ENCODE assay signal across 8 mouse cellular contexts in the genomic region with DNA sequence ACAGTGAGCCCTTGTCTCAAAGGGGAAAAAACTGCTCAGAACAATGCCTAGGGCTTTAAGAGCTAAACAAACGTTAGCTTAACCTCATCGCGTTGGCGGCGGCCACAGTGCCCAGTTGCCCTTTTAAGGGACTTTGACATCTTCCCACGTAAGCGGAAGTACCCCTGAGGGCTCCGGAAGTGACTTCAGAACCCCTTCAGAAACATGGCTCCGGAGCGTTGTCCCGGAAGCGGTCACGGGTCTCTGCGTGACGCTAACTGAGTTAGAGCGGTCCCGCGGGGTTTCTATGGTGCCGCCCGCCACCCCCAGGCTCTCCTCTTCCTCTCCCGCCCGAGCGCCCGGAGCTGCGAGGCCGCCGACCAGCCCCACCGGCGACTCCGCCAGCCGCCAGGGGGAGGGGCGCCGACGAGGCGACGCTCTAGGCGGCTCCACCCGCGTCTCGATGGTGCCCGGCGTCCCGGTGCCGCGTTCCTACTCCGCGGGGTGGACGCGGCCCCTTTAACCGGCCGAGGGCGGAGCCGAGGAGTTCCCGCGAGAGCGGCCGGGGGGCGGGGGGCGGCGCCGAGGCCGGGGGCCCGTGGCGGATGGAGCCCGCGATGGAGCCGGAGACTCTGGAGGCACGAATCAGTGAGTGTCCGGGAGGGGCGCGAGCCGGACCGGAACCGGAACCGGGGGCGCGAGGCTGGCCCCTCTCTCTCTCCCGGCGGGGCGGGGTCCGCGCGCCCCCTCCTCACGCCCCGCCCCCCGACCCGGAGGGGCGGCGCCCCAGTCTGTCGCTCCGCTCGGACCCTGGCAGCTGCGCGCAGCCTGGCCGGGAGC. TPM values are rescaled to one million over a fixed set of nuclear protein-coding genes. Genes with fewer than 3 reads are reported as not detected.
DNase-seq lines count a peak whose midpoint lies in the region; ATAC-seq lines count a peak whose summit lies in the region.

A gene (plus strand): TSS at position 200 of the 819 bp plus-strand sequence.

- H3K9ac ChIP-seq in hindbrain, embryonic 12.5 days, result peak within 1 kb of the TSS; percentile 79

- H3K27me3 ChIP-seq in hindbrain, embryonic 12.5 days, result no peaks in the 10 kb centered on the region

- H3K4me3 ChIP-seq in hindbrain, embryonic 12.5 days, result peak within 1 kb of the TSS; percentile 76

- no peaks in the 10 kb centered on the region for H3K9me3 ChIP-seq in hindbrain, embryonic 12.5 days (replicated peaks)

- WGBS in hindbrain, embryonic 12.5 days, result under 1% methylated on average over 76 of the region's 95 CpGs

- peak within 1 kb of the TSS; percentile 90 for H3K4me2 ChIP-seq in hindbrain, embryonic 12.5 days (replicated peaks)

- ATAC-seq in hindbrain, embryonic 12.5 days (ENCODE audit: low FRiP score), result peak; percentile 93

- H3K27ac ChIP-seq in hindbrain, embryonic 12.5 days, result peak within 1 kb of the TSS; percentile 98

- DNase-seq in NIH3T3 (ENCODE audit: low read depth), result peak; percentile 98
- peak; percentile 97 to 99 for DNase-seq in cerebellum, postnatal 10 days
- peak; percentile 94 to 95 for DNase-seq in frontal cortex, postnatal 10 days (ENCODE audit: low spot score in 2 of 2)
- peak; percentile 97 to 98 for DNase-seq in layer of hippocampus, postnatal 14 days (ENCODE audit: low spot score in 2 of 2)
- peak; percentile 95 for DNase-seq in lung, postnatal 14 days
- DNase-seq in retina, adult 2 months (ENCODE audit: low read depth, low spot score), result peak; percentile 91
- DNase-seq in thymus, postnatal 36 days, result peak; percentile 90 to 91

- H3K36me3 ChIP-seq in hindbrain, embryonic 12.5 days, result peaks cover 21% of the 10 kb centered on the region

- H3K4me1 ChIP-seq in hindbrain, embryonic 12.5 days, result peaks cover 29% of the 10 kb centered on the region

RNA-seq across cellular contexts. Expression of the gene that starts here (rescaled TPM):
- 54.3 and 58.7 TPM in 2 replicates for polyA plus RNA-seq in hindbrain, embryonic 12.5 days (2016; fragmentation: Nextera tagmentation; extraction: Ambion mirVana)
- total RNA-seq in layer of hippocampus, postnatal 14 days (2021), result 10 to 100 TPM; 51.3 to 52.4 TPM

Comparison
In these comparisons a context has a peak if more than half of its experiments do, and no peak if none do; other contexts are left out.
1. Peak in every context shown above with its lines: DNase-seq, ATAC-seq, H3K4me3 ChIP-seq and H3K27ac ChIP-seq.